Mouse (Mus musculus) embryonic facial prominence, embryonic 12.5 days (tissue): ENCODE data around the gene Arxes2. TPM values are rescaled to one million over a fixed set of nuclear protein-coding genes. Genes with fewer than 3 reads are reported as not detected.

Experiments
- polyA plus RNA-seq: library from polyadenylated mRNA; unstranded; fragments of >200 nt; fragmentation: Nextera tagmentation; extraction: Ambion mirVana; gene quantifications from 2 replicates; pipeline ENCODE4 v1.2.1, GENCODE M21; 2016

Gene Arxes2
- polyA plus RNA-seq, 1 experiment from 2014 or later: 101 TPM

Other genes starting within 250 kb of the Arxes2 start
- gene Bhlhb9, start 196.2 kb upstream of the Arxes2 start, polyA plus RNA-seq: 74.7 and 74.9 TPM in 2 replicates
- gene Gprasp2, start 154.8 kb upstream of the Arxes2 start, polyA plus RNA-seq: 53.5 and 59.0 TPM in 2 replicates
- gene Arxes1, start 39.5 kb downstream of the Arxes2 start, polyA plus RNA-seq: 46.1 and 49.2 TPM in 2 replicates
- 192 and 203 TPM in 2 replicates for gene Bex2, start 74.4 kb downstream of the Arxes2 start, polyA plus RNA-seq
- gene Nxf3, start 91.4 kb downstream of the Arxes2 start, polyA plus RNA-seq: 0.10 TPM in 1 of 2 replicates, not detected in the other
- gene Bex4, start 145.2 kb downstream of the Arxes2 start, polyA plus RNA-seq: 68.5 and 68.7 TPM in 2 replicates
- 191 and 215 TPM in 2 replicates for gene Tceal8, start 178.5 kb downstream of the Arxes2 start, polyA plus RNA-seq
- gene Tceal5, start 210.1 kb downstream of the Arxes2 start, polyA plus RNA-seq: 9.8 and 10.9 TPM in 2 replicates
- gene Tceal7, start 221.0 kb downstream of the Arxes2 start, polyA plus RNA-seq: 9.8 and 12.1 TPM in 2 replicates
- 86.3 and 86.5 TPM in 2 replicates for gene Bex1, start 221.7 kb downstream of the Arxes2 start, polyA plus RNA-seq